Mouse (Mus musculus) heart, adult 11 months (tissue): ENCODE results near the gene Sesn1.

ENCODE experiments used
- DNase-seq: peaks from one replicate; pipeline ENCODE4 v3.0.0; 2022

Gene Sesn1

DNA sequence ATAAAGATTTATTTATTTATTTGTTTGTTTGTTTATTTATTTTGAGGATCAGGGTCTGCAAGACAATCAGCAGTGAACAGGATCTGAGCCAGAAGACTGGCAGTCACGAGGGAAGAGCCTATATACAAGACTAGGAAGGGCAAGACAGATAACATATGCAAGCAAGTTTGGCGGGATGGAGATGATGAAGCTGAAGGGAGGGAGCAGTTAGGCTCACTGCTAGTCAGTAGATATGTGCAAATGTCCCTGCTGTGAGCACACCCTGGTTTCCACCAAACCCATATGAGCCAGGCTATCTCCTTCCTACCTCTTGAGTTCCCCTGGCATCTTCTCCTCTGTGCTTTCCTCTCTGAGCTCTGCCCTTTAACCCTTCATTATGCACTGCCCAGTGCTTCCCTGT is 61.8 kb downstream of the Sesn1 start:
- peak; percentile 84 for DNase-seq

GRCm38 (mm10) chr10:41875624-41876023 is 65.9 kb downstream of the Sesn1 start:
- peak; percentile 68 for DNase-seq

DNA sequence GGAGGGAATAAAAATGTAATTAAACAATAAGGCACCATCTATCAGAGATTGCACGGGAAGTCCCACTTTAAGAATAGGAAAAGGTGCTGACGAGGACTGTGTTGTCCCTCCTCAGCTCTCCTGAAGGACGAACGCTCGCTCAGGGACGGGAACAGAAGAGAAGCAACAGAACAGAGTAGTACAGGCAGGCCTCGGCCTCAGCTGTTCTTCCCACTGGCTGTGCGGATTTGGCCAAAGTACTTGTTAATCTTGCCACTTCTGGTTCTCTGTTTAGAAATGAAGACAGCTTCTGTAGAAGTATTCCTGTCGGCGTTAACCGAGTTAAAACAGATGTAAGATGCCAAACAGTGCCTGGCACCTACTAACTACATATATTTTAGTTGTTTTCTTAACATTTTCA is 68.6 kb downstream of the Sesn1 start:
- DNase-seq: peak; percentile 76

DNA sequence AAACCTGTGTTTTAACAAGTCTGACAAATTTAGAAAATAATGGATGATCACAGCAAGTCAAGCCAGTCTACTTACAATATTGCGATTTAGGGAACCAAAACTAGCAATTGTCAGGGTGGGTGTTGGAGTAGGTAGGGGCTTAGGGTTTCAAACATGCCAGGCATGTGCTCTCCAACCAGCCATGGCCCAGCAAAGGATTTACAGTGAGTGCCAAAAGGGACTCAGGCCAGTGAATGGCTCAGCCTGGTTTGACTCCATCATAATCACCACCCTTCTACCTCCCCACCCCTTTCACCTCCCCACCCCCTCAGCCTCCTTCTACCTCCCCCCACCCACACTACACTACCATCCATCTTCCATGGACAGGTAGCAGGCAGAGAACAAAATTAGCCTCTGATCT is 69.9 kb downstream of the Sesn1 start:
- DNase-seq: peak; percentile 80

GRCm38 (mm10) chr10:41880206-41880605 is 70.5 kb downstream of the Sesn1 start:
- DNase-seq: peak; percentile 82

- DNase-seq: peak; percentile 78
These were observed 71.0 kb downstream of the Sesn1 start for GRCm38 (mm10) chr10:41880777-41881176.

DNA sequence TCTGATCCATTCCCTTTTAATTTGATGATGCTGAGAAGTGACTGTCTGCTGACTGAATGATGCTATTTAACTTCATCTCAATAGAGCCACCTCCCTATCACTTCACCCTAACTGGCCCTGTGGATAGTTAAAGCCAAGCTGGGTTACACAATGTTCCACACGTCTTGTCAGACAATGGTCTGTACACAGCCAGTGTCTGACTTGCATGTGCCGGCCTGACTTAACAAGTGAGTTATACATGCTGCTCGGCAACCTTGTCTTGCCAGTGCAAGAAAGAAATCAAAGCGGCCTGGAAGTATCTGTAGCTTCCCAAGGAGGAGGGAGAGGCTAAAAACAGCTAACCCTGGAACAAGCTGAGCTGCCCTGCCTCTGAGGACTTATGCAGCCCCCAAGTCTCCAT is 71.7 kb downstream of the Sesn1 start:
- DNase-seq: peak; percentile 94

GRCm38 (mm10) chr10:41883741-41884575 is 74.2 kb downstream of the Sesn1 start:
- peak; percentile 93 for DNase-seq

- peak; percentile 100 for DNase-seq
These were observed 77.5 kb downstream of the Sesn1 start for GRCm38 (mm10) chr10:41887080-41887821.

- peak; percentile 89 for DNase-seq
These were observed 78.7 kb downstream of the Sesn1 start for GRCm38 (mm10) chr10:41888365-41888941.

DNA sequence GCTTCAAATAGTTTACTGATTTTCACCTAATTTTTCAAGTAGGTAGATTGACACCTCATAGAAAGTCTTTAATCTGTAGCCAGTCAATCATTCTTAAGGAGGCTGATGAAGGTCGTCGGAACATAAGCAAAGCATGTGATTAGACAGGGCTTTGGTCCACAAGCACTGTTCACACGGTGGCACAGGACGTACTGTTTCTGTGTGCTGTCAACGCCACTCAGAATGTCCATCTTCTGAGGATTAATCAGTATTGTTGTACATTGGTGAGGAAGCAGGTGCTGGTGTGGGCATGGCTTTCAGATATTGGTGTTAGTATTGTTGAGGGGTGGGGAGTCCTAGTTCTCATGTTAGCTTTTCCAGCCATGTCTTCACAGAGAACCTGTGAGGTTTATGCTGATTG is 79.8 kb downstream of the Sesn1 start:
- peak; percentile 96 for DNase-seq

DNA sequence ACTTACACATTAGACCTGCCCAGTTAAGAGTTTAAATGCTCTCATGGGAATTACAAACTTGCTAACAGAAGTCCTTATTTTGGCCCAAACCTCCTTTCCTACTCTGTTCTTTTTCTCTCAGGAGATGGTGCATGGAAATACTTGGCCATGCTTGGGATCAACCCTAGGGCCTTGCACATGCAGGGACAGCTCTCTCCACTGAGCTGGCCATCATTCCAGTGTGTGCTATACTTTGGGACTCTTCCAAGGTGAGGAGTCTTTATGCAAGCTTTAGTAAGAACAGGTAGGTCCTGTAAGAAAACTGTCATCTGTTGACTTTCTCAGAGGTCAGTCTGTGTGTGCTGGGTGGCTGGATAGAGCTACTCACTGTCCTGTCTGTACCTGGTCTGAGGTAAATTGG is 80.8 kb downstream of the Sesn1 start:
- peak; percentile 88 for DNase-seq

GRCm38 (mm10) chr10:41891312-41891711 is 81.6 kb downstream of the Sesn1 start:
- peak; percentile 66 for DNase-seq

DNA sequence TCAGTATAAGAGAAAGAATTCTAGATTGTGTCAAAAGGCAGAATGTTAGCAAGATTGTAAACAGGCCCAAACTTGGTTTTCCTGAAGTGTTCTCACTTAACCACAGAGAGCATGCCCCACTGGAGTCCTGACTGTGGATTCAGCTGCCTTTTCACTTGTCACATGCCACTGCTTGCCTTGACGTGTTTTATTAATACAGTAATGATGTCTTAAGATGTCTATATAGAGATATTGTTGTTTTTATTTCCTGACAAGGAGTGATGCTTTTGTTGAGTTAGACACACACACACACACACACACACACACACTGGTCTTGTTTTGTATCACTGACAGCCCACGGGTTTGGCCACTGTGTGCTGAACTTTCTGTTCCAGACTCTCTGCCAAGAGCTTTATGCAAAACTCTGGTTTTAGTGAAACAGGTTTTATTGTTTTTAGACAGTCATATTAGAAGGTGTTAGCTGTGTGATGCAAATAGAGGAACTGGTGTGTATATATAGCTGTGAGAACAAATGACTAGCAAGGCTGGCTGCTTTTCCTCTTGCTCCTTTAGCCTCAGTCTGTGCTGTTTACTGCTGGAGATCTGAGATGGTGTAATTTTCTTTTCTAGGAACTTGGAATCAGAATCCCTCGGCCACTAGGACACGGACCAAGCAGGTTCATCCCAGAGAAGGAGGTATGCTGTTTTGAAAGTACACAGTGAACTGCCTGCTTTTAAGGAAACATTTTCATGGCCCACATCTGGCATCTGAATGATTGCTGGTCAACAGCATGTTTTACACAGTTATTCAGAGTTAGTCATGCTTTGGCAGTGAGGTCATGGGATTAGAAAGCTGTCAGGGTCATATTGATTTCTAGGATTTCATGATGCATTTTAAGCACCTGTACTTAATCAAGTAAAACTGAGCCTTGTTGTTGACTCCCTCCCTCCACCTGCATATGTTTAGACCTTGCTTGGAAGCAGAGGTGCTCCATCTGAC is 84.0 kb downstream of the Sesn1 start:
- DNase-seq: peak; percentile 95

DNA sequence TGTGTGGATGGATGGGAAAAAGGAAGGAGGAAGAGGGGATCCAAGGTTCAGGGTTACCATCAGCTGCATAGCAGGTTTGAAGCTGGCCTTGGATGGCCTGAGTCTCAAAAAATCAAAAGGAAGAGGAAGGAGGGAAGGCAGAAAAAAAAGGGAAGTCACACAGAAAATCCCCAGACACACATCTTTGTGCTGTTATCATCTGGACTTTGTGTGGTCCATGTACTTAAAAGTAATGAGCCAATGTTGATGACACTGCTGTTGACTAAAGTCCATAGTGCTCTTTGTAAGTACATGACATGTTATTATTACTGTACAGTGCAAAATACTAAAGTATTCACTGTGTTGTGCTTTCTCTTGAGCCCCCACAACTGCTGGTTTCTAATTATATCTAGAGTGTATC is 86.7 kb downstream of the Sesn1 start:
- DNase-seq: no peak

DNA sequence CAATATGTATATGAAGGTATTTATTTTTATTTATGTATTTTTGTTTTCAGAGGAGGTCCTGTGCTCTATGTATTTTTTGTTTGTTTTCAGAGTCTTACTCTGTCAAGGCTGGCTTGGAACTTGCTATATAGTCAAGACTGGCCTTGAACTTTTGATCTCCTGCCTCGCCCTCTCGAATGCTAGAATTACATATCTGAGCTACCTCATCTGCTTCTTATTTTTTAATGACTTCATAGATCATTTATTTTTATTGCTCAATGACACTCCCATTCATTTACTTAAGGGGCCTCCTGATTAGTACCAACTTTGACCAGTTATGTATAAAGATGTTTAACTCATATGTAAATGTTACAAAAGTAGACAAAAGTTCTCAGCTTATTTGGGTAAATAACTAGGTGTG is 87.1 kb downstream of the Sesn1 start:
- DNase-seq: peak; percentile 27

- peak; percentile 81 for DNase-seq
These were observed 91.7 kb downstream of the Sesn1 start for GRCm38 (mm10) chr10:41901456-41901855.

- DNase-seq: peak; percentile 90
These were observed 92.1 kb downstream of the Sesn1 start for GRCm38 (mm10) chr10:41901864-41902263.

DNA sequence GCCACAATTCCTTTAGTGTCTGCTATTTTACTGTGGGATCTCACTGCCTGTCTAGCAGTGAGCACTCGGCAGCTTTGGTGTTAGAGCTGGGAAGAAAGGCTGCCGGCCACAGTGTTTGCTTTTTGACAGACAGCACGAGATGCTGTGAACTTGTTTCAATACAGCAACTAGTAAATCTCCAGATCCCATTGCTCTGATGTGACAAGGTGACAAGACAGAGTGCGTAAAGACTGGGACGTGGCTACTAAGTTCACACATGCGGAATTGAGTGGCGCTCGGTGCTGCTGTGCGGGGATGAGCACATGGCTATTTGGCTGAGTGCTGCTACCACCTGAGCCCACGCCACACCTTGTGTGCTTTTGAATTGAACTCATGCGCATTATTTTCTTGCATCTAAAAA is 97.7 kb downstream of the Sesn1 start:
- DNase-seq: peak; percentile 71

DNA sequence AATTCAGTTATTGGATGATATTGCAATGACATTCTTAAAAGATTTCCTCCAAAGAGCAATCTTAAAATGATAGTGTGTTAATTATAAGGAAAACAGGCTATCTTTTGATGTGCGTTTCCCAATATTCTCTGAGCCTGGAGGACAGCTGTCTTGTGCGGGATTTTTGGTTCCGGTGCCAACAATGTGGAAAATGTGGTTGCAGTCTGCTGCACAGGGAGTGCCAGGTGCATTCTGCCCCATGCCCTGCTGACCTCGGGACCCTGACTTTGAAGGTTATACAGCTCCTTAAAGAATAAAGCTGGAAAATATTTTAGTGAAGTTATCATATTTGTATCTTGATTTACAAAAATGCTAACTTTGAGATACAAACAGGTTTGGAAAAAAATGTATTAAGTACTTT is 98.2 kb downstream of the Sesn1 start:
- peak; percentile 55 for DNase-seq

GRCm38 (mm10) chr10:41908899-41909298 is 99.2 kb downstream of the Sesn1 start:
- no peak for DNase-seq

DNA sequence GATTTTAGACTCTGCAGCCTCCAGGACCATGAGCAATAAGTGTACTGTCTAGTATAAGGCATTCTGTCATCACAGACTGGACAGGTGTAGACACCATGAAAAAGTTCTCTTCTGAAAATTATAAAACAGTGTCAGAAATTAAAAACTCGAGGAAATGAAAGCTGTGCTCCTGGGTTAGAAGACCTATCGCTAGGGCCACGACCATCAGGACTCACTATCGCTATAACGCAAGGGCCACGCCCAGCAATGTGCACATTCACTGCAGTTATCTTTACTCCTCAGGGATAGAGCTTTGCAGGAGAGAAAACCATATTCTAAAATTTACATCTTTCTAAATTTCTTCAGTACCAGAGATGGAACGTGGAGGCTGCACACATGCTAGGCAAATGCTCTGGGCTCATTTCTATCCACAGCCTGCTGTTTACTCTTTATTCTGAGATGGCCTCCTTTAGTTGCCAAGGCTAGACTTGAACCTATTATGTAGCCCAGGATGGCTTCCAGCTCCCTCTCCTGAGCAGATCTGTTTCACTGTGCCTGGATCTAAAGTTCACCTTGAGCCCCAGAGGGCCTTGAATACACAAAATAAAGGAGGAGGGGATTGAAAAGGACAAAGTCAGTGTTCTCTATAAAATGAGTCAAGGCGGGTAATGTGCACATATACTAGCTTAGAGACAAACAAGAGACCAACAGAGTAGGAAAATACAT is 102.7 kb downstream of the Sesn1 start:
- DNase-seq: no peak
